Mouse (Mus musculus): ENCODE measurements at regions not wholly inside any gene's neighbourhood (a gene's known extent, or its start where the extent isn't known, plus 50 kb on each side); places are given as distances from the start of the nearest gene placed in this dataset.

- no peaks in the 10 kb centered on the region for H3K36me3 ChIP-seq (ENCODE audit: control insufficient read depth, insufficient read depth, low read length)
- H3K4me1 ChIP-seq (ENCODE audit: control insufficient read depth, insufficient read depth, low read length), result no peaks in the 10 kb centered on the region
- no peak overlapping the region for H3K27ac ChIP-seq (ENCODE audit: low read length)
- H3K9me3 ChIP-seq (ENCODE audit: control insufficient read depth, low read length), result no peaks in the 10 kb centered on the region
- H3K9ac ChIP-seq (ENCODE audit: low read depth, low read length), result no peak overlapping the region
- ATAC-seq, result no peak
- 86% methylated on average over 4 of the region's 4 CpGs for WGBS
- H3K27me3 ChIP-seq (replicated peaks; ENCODE audit: control insufficient read depth, insufficient read depth, low read length), result no peaks in the 10 kb centered on the region
- H3K4me3 ChIP-seq (ENCODE audit: low read length), result no peak overlapping the region
- no peak overlapping the region for H3K4me2 ChIP-seq (ENCODE audit: low read depth, low read length)
Observed at GRCm38 (mm10) chr7:37307191-37307590, 466.2 kb downstream of the Zfp536 start.

- WGBS, result 92% methylated on average over 7 of the region's 7 CpGs
- Histone ChIP-seq H3K9ac (ENCODE audit: low read depth, low read length) (no peak overlapping the region), H3K9me3 (ENCODE audit: control insufficient read depth, low read length) (no peaks in the 10 kb centered on the region), H3K27ac (ENCODE audit: low read length) (no peak overlapping the region), H3K36me3 (ENCODE audit: control insufficient read depth, insufficient read depth, low read length) (no peaks in the 10 kb centered on the region), H3K4me2 (ENCODE audit: low read depth, low read length) (no peak overlapping the region), H3K4me3 (ENCODE audit: low read length) (no peak overlapping the region), H3K27me3 (replicated peaks; ENCODE audit: control insufficient read depth, insufficient read depth, low read length) (no peaks in the 10 kb centered on the region), H3K4me1 (ENCODE audit: control insufficient read depth, insufficient read depth, low read length) (no peaks in the 10 kb centered on the region)
- ATAC-seq, result no peak
Observed at GRCm38 (mm10) chr7:37324653-37325052, 448.8 kb downstream of the Zfp536 start.

GRCm38 (mm10) chr7:37333451-37333850 lies 440.0 kb downstream of the Zfp536 start:
- Histone ChIP-seq H3K4me3 (ENCODE audit: low read length) (no peak overlapping the region), H3K4me2 (ENCODE audit: low read depth, low read length) (no peak overlapping the region), H3K4me1 (ENCODE audit: control insufficient read depth, insufficient read depth, low read length) (peaks cover 11% of the 10 kb centered on the region; the same call in 1 of the 2 replicates), H3K9me3 (ENCODE audit: control insufficient read depth, low read length) (no peaks in the 10 kb centered on the region), H3K9ac (ENCODE audit: low read depth, low read length) (no peak overlapping the region), H3K36me3 (ENCODE audit: control insufficient read depth, insufficient read depth, low read length) (no peaks in the 10 kb centered on the region), H3K27me3 (replicated peaks; ENCODE audit: control insufficient read depth, insufficient read depth, low read length) (peaks cover 2% of the 10 kb centered on the region; the same call in 1 of the 2 replicates), H3K27ac (ENCODE audit: low read length) (no peak overlapping the region)
- ATAC-seq, result no peak
- 64% methylated on average over 15 of the region's 16 CpGs for WGBS

GRCm38 (mm10) chr7:37335212-37335611 lies 438.2 kb downstream of the Zfp536 start:
- H3K4me1 ChIP-seq (ENCODE audit: control insufficient read depth, insufficient read depth, low read length), result peaks cover 11% of the 10 kb centered on the region; the same call in 1 of the 2 replicates
- no peak overlapping the region for H3K4me2 ChIP-seq (ENCODE audit: low read depth, low read length)
- no peaks in the 10 kb centered on the region for H3K36me3 ChIP-seq (ENCODE audit: control insufficient read depth, insufficient read depth, low read length)
- H3K4me3 ChIP-seq (ENCODE audit: low read length), result no peak overlapping the region
- 65% methylated on average over 7 of the region's 7 CpGs for WGBS
- peaks cover 2% of the 10 kb centered on the region; the same call in 1 of the 2 replicates for H3K27me3 ChIP-seq (replicated peaks; ENCODE audit: control insufficient read depth, insufficient read depth, low read length)
- H3K27ac ChIP-seq (ENCODE audit: low read length), result no peak overlapping the region
- 0 out of 2 replicates have a peak, but pooled peaks have one; percentile 28 for ATAC-seq
- no peaks in the 10 kb centered on the region for H3K9me3 ChIP-seq (ENCODE audit: control insufficient read depth, low read length)
- H3K9ac ChIP-seq (ENCODE audit: low read depth, low read length), result no peak overlapping the region

GRCm38 (mm10) chr7:37336171-37336850 lies 437.1 kb downstream of the Zfp536 start:
- ATAC-seq, result no peak
- Histone ChIP-seq H3K9ac (ENCODE audit: low read depth, low read length) (peak overlapping the region; percentile 59), H3K4me1 (ENCODE audit: control insufficient read depth, insufficient read depth, low read length) (peaks cover 11% of the 10 kb centered on the region; the same call in 1 of the 2 replicates), H3K27ac (ENCODE audit: low read length) (no peak overlapping the region), H3K9me3 (ENCODE audit: control insufficient read depth, low read length) (no peaks in the 10 kb centered on the region), H3K4me2 (ENCODE audit: low read depth, low read length) (peak overlapping the region; percentile 71), H3K36me3 (ENCODE audit: control insufficient read depth, insufficient read depth, low read length) (no peaks in the 10 kb centered on the region), H3K4me3 (ENCODE audit: low read length) (peak overlapping the region; percentile 39), H3K27me3 (replicated peaks; ENCODE audit: control insufficient read depth, insufficient read depth, low read length) (peaks cover 2% of the 10 kb centered on the region; the same call in 1 of the 2 replicates)
- WGBS, result 25% methylated on average over 12 of the region's 12 CpGs

GRCm38 (mm10) chr7:37336851-37337531 lies 436.4 kb downstream of the Zfp536 start:
- Histone ChIP-seq H3K36me3 (ENCODE audit: control insufficient read depth, insufficient read depth, low read length) (no peaks in the 10 kb centered on the region), H3K4me3 (ENCODE audit: low read length) (peak overlapping the region; percentile 39), H3K9me3 (ENCODE audit: control insufficient read depth, low read length) (no peaks in the 10 kb centered on the region), H3K4me1 (ENCODE audit: control insufficient read depth, insufficient read depth, low read length) (peaks cover 11% of the 10 kb centered on the region; the same call in 1 of the 2 replicates), H3K27me3 (replicated peaks; ENCODE audit: control insufficient read depth, insufficient read depth, low read length) (peaks cover 2% of the 10 kb centered on the region; the same call in 1 of the 2 replicates), H3K27ac (ENCODE audit: low read length) (no peak overlapping the region), H3K9ac (ENCODE audit: low read depth, low read length) (peak overlapping the region; percentile 59), H3K4me2 (ENCODE audit: low read depth, low read length) (peak overlapping the region; percentile 71)
- WGBS, result 6% methylated on average over 28 of the region's 28 CpGs
- no peak for ATAC-seq

- 49% methylated on average over 11 of the region's 11 CpGs for WGBS
- H3K36me3 ChIP-seq (ENCODE audit: control insufficient read depth, insufficient read depth, low read length), result no peaks in the 10 kb centered on the region
- no peak overlapping the region; the same call in 1 of the 2 replicates for H3K4me2 ChIP-seq (ENCODE audit: low read depth, low read length)
- no peak overlapping the region for H3K27ac ChIP-seq (ENCODE audit: low read length)
- ATAC-seq, result no peak
- H3K9me3 ChIP-seq (ENCODE audit: control insufficient read depth, low read length), result no peaks in the 10 kb centered on the region
- H3K27me3 ChIP-seq (replicated peaks; ENCODE audit: control insufficient read depth, insufficient read depth, low read length), result peaks cover 2% of the 10 kb centered on the region; the same call in 1 of the 2 replicates
- H3K9ac ChIP-seq (ENCODE audit: low read depth, low read length), result no peak overlapping the region
- H3K4me1 ChIP-seq (ENCODE audit: control insufficient read depth, insufficient read depth, low read length), result peaks cover 11% of the 10 kb centered on the region; the same call in 1 of the 2 replicates
- no peak overlapping the region for H3K4me3 ChIP-seq (ENCODE audit: low read length)
Observed at GRCm38 (mm10) chr7:37337616-37338015, 435.8 kb downstream of the Zfp536 start.

GRCm38 (mm10) chr7:37338067-37338501 lies 435.4 kb downstream of the Zfp536 start:
- H3K27me3 ChIP-seq (replicated peaks; ENCODE audit: control insufficient read depth, insufficient read depth, low read length), result peaks cover 2% of the 10 kb centered on the region
- H3K9ac ChIP-seq (ENCODE audit: low read depth, low read length), result no peak overlapping the region
- WGBS, result 25% methylated on average over 11 of the region's 11 CpGs
- no peak overlapping the region for H3K27ac ChIP-seq (ENCODE audit: low read length)
- H3K4me1 ChIP-seq (ENCODE audit: control insufficient read depth, insufficient read depth, low read length), result peaks cover 13% of the 10 kb centered on the region; the same call in 1 of the 2 replicates
- H3K36me3 ChIP-seq (ENCODE audit: control insufficient read depth, insufficient read depth, low read length), result no peaks in the 10 kb centered on the region
- H3K9me3 ChIP-seq (ENCODE audit: control insufficient read depth, low read length), result no peaks in the 10 kb centered on the region
- H3K4me3 ChIP-seq (ENCODE audit: low read length), result no peak overlapping the region
- no peak for ATAC-seq
- no peak overlapping the region; the same call in 1 of the 2 replicates for H3K4me2 ChIP-seq (ENCODE audit: low read depth, low read length)

- peak overlapping the region; percentile 62 for H3K4me2 ChIP-seq (ENCODE audit: low read depth, low read length)
- WGBS, result 23% methylated on average over 11 of the region's 11 CpGs
- ATAC-seq, result peak; percentile 43; the same call in 1 of the 2 replicates
- peak overlapping the region; percentile 8; the same call in 1 of the 2 replicates for H3K9ac ChIP-seq (ENCODE audit: low read depth, low read length)
- peak overlapping the region; percentile 31 for H3K4me3 ChIP-seq (ENCODE audit: low read length)
- H3K27ac ChIP-seq (ENCODE audit: low read length), result no peak overlapping the region
- H3K9me3 ChIP-seq (ENCODE audit: control insufficient read depth, low read length), result no peaks in the 10 kb centered on the region
- H3K27me3 ChIP-seq (replicated peaks; ENCODE audit: control insufficient read depth, insufficient read depth, low read length), result no peaks in the 10 kb centered on the region; the same call in 1 of the 2 replicates
- H3K36me3 ChIP-seq (ENCODE audit: control insufficient read depth, insufficient read depth, low read length), result no peaks in the 10 kb centered on the region
- peaks cover 6% of the 10 kb centered on the region; the same call in 1 of the 2 replicates for H3K4me1 ChIP-seq (ENCODE audit: control insufficient read depth, insufficient read depth, low read length)
Observed at GRCm38 (mm10) chr7:37342613-37343012, 430.8 kb downstream of the Zfp536 start.
